Mouse (Mus musculus): ENCODE data around the gene Slc5a10. TPM values are rescaled to one million over a fixed set of nuclear protein-coding genes. Genes with fewer than 3 reads are reported as not detected.

The Slc5a10 gene
- polyA plus RNA-seq, 1 experiment from 2014 or later, result not detected

- 5% methylated on average over 8 of the region's 8 CpGs for WGBS
- H3K27me3 ChIP-seq (ENCODE audit: insufficient read depth, poor library complexity, severe bottlenecking), result peaks cover 66% of the 10 kb centered on the region
- peak overlapping the region; percentile 52; the same call in 1 of the 2 replicates for H3K27ac ChIP-seq
- peaks cover 38% of the 10 kb centered on the region for H3K4me1 ChIP-seq
- H3K9me3 ChIP-seq, result no peaks in the 10 kb centered on the region
- DNase-seq (ENCODE audit: low spot score), result peak; percentile 85
- no peak overlapping the region; the same call in 1 of the 2 replicates for H3K4me3 ChIP-seq
- H3K36me3 ChIP-seq, result no peaks in the 10 kb centered on the region
Observed at GRCm38 (mm10) chr11:61674839-61675159, 45.8 kb downstream of the Slc5a10 start.

GRCm38 (mm10) chr11:61674151-61674838, 46.3 kb downstream of the Slc5a10 start:
- WGBS, result 30% methylated on average over 19 of the region's 19 CpGs
- peaks cover 43% of the 10 kb centered on the region for H3K4me1 ChIP-seq
- H3K36me3 ChIP-seq, result no peaks in the 10 kb centered on the region
- peak overlapping the region; percentile 24; the same call in 1 of the 2 replicates for H3K27ac ChIP-seq
- no peak overlapping the region; the same call in 1 of the 2 replicates for H3K4me3 ChIP-seq
- H3K9me3 ChIP-seq, result no peaks in the 10 kb centered on the region
- H3K27me3 ChIP-seq (ENCODE audit: insufficient read depth, poor library complexity, severe bottlenecking), result peaks cover 69% of the 10 kb centered on the region
- DNase-seq (ENCODE audit: low spot score), result no peak

GRCm38 (mm10) chr11:61673686-61674085, 46.9 kb downstream of the Slc5a10 start:
- no peak for DNase-seq (ENCODE audit: low spot score)
- 33% methylated on average over 8 of the region's 8 CpGs for WGBS
- Histone ChIP-seq H3K27ac (no peak overlapping the region), H3K9me3 (no peaks in the 10 kb centered on the region), H3K4me3 (no peak overlapping the region), H3K4me1 (peaks cover 43% of the 10 kb centered on the region), H3K27me3 (ENCODE audit: insufficient read depth, poor library complexity, severe bottlenecking) (peaks cover 63% of the 10 kb centered on the region), H3K36me3 (no peaks in the 10 kb centered on the region)

GRCm38 (mm10) chr11:61671781-61672383, 48.7 kb downstream of the Slc5a10 start:
- no peaks in the 10 kb centered on the region for H3K36me3 ChIP-seq
- H3K4me1 ChIP-seq, result peaks cover 43% of the 10 kb centered on the region
- H3K9me3 ChIP-seq, result no peaks in the 10 kb centered on the region
- peak overlapping the region; percentile 4; the same call in 1 of the 2 replicates for H3K4me3 ChIP-seq
- WGBS, result 39% methylated on average over 19 of the region's 19 CpGs
- DNase-seq (ENCODE audit: low spot score), result no peak
- H3K27me3 ChIP-seq (ENCODE audit: insufficient read depth, poor library complexity, severe bottlenecking), result peaks cover 62% of the 10 kb centered on the region
- peak overlapping the region; percentile 32; the same call in 1 of the 2 replicates for H3K27ac ChIP-seq

- 0 out of 2 replicates have a peak overlapping the region, but pooled peaks have one; percentile 13 for H3K27ac ChIP-seq
- 55% methylated on average over 14 of the region's 14 CpGs for WGBS
- no peak overlapping the region for H3K4me3 ChIP-seq
- no peaks in the 10 kb centered on the region for H3K36me3 ChIP-seq
- no peaks in the 10 kb centered on the region for H3K9me3 ChIP-seq
- peaks cover 54% of the 10 kb centered on the region for H3K27me3 ChIP-seq (ENCODE audit: insufficient read depth, poor library complexity, severe bottlenecking)
- no peak for DNase-seq (ENCODE audit: low spot score)
- H3K4me1 ChIP-seq, result peaks cover 33% of the 10 kb centered on the region
Observed at GRCm38 (mm10) chr11:61669492-61670490, 50.8 kb downstream of the Slc5a10 start.

GRCm38 (mm10) chr11:61667782-61668181, 52.8 kb downstream of the Slc5a10 start:
- Histone ChIP-seq H3K4me1 (peaks cover 24% of the 10 kb centered on the region), H3K27me3 (ENCODE audit: insufficient read depth, poor library complexity, severe bottlenecking) (peaks cover 38% of the 10 kb centered on the region), H3K9me3 (no peaks in the 10 kb centered on the region), H3K36me3 (no peaks in the 10 kb centered on the region), H3K4me3 (no peak overlapping the region), H3K27ac (no peak overlapping the region)
- no peak for DNase-seq (ENCODE audit: low spot score)
- WGBS, result 83% methylated on average over 5 of the region's 5 CpGs

GRCm38 (mm10) chr11:61667248-61667647, 53.4 kb downstream of the Slc5a10 start:
- DNase-seq (ENCODE audit: low spot score), result no peak
- Histone ChIP-seq H3K4me1 (peaks cover 24% of the 10 kb centered on the region), H3K9me3 (no peaks in the 10 kb centered on the region), H3K27me3 (ENCODE audit: insufficient read depth, poor library complexity, severe bottlenecking) (peaks cover 33% of the 10 kb centered on the region), H3K36me3 (no peaks in the 10 kb centered on the region), H3K4me3 (no peak overlapping the region), H3K27ac (no peak overlapping the region)
- 90% methylated on average over 5 of the region's 5 CpGs for WGBS

GRCm38 (mm10) chr11:61665991-61666799, 54.4 kb downstream of the Slc5a10 start:
- Histone ChIP-seq H3K9me3 (no peaks in the 10 kb centered on the region), H3K4me1 (0 out of 2 replicates have a peak, but pooled peaks cover 14% of the 10 kb centered on the region), H3K27me3 (ENCODE audit: insufficient read depth, poor library complexity, severe bottlenecking) (peaks cover 24% of the 10 kb centered on the region), H3K36me3 (no peaks in the 10 kb centered on the region), H3K27ac (0 out of 2 replicates have a peak overlapping the region, but pooled peaks have one; percentile 4), H3K4me3 (no peak overlapping the region)
- DNase-seq (ENCODE audit: low spot score), result no peak
- WGBS, result 41% methylated on average over 7 of the region's 7 CpGs

GRCm38 (mm10) chr11:61665401-61665800, 55.2 kb downstream of the Slc5a10 start:
- Histone ChIP-seq H3K27me3 (ENCODE audit: insufficient read depth, poor library complexity, severe bottlenecking) (peaks cover 19% of the 10 kb centered on the region), H3K9me3 (no peaks in the 10 kb centered on the region), H3K4me3 (no peak overlapping the region), H3K27ac (0 out of 2 replicates have a peak overlapping the region, but pooled peaks have one; percentile 4), H3K36me3 (no peaks in the 10 kb centered on the region), H3K4me1 (0 out of 2 replicates have a peak, but pooled peaks cover 14% of the 10 kb centered on the region)
- 77% methylated on average over 4 of the region's 4 CpGs for WGBS
- DNase-seq (ENCODE audit: low spot score), result no peak

GRCm38 (mm10) chr11:61662189-61662588, 58.4 kb downstream of the Slc5a10 start:
- H3K4me3 ChIP-seq, result no peak overlapping the region
- no peak for DNase-seq (ENCODE audit: low spot score)
- no peak overlapping the region for H3K27ac ChIP-seq
- H3K9me3 ChIP-seq, result no peaks in the 10 kb centered on the region
- H3K27me3 ChIP-seq (ENCODE audit: insufficient read depth, poor library complexity, severe bottlenecking), result peaks cover 5% of the 10 kb centered on the region
- peaks cover 21% of the 10 kb centered on the region for H3K4me1 ChIP-seq
- H3K36me3 ChIP-seq, result no peaks in the 10 kb centered on the region
- WGBS, result 87% methylated on average over 5 of the region's 5 CpGs

GRCm38 (mm10) chr11:61660806-61661392, 59.7 kb downstream of the Slc5a10 start:
- Histone ChIP-seq H3K9me3 (no peaks in the 10 kb centered on the region), H3K27me3 (ENCODE audit: insufficient read depth, poor library complexity, severe bottlenecking) (no peaks in the 10 kb centered on the region; the same call in 1 of the 2 replicates), H3K4me1 (peaks cover 24% of the 10 kb centered on the region), H3K4me3 (no peak overlapping the region), H3K36me3 (no peaks in the 10 kb centered on the region), H3K27ac (no peak overlapping the region)
- WGBS, result 62% methylated on average over 7 of the region's 7 CpGs
- DNase-seq (ENCODE audit: low spot score), result no peak
